Mouse (Mus musculus) heart, postnatal 25 days (tissue): ENCODE measurements at regions not wholly inside any gene's neighbourhood (a gene's known extent, or its start where the extent isn't known, plus 50 kb on each side); places are given as distances from the start of the nearest gene placed in this dataset.

Experiments
- DNase-seq: peaks from one replicate; pipeline ENCODE4 v3.0.0; 2022; ENCODE audit warnings: low spot score
- intact Hi-C: fragments of 180-260 bp; cut with DNase I; formaldehyde crosslinking; loops from one replicate; pipeline ENCODE4 v1.15.1; 2025

DNA sequence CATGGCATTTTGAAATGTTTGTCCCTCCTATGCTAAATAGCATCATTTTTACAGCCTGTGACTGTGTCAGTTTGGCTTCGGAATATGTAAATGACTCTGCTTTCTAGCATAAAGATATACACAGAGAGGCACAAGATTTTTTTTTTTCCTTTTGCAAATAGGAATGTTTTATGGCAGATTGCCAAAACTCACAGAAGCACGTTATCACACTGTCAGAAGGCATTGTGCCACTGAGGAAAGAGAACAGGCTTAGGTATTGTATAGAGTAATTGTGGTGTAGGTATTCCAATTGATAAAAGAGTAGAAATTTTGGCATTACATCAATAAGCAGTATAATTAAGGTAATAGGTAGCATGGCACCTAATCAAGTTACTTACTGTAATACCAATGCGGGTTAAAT lies 988.5 kb upstream of the Tenm2 start:
- DNase-seq = no peak
- intact Hi-C loops = no loop called here

DNA sequence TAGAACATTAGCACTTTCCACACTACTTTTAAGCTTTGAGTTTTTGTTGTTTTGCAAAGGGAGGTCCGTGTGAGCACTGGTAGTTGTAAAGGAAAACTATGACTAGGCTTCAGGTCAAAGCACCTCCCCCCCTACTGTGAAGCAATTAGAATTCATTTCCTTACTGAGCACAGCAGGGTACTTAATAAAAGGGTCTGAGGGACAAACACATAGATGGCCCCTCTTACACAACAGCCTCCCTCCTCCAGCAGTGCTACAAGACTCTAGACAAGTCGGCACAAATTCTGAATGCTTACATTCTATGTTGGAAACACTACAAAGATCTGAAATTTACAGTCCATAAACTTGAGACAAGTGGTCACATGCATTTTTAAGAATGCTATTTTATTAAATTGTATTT lies 967.6 kb upstream of the Tenm2 start:
- intact Hi-C loops = no loop called here
- DNase-seq = no peak

DNA sequence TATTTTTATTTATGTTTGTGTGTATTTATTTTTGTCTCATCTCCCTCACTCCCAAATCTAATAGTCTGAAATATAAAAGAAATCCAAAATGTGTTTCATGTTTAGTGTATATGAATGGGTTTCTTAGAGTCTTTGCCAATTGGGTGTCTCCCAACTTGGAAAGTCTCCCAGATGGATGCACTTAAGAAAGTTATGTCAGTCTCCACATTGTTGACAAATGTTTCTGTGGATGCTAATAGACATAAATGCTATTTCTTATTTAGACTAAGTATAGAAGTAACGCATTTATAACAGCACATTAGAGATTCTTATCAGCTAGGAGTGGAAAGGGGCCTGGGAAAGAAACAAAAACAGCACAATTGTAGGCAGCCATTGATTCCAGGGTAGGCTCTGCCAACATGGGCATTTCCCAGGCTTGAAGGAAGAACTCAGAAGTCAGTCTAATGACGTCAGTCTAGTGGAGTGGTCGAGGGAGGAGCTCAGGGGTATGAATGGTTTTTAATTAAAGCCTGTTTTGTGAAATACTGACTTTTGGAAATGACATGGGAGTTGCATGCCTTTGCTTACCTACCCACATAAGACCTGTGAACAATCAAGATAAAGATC lies 965.5 kb upstream of the Tenm2 start:
- no peak for DNase-seq
- intact Hi-C loops = no loop called here

DNA sequence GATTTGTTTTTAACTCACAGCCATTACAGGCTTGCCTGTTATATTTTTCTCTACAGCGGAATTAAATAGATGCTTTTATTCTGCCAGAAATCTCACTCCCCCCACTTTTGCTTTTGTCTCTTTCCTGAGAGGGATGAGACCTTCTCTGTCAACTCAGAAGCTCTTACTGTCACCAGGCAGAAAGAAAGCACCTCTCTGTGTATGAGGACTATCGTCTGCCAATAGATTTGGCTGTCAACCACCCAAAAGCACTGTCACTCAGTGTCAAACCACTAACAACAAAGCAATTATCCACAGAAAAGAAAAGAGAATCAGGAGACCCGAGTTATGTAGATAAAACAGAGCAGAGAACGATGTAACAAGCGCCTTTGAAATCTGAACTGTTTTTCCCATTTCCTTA lies 958.0 kb upstream of the Tenm2 start:
- intact Hi-C loops = no loop called here
- no peak for DNase-seq

DNA sequence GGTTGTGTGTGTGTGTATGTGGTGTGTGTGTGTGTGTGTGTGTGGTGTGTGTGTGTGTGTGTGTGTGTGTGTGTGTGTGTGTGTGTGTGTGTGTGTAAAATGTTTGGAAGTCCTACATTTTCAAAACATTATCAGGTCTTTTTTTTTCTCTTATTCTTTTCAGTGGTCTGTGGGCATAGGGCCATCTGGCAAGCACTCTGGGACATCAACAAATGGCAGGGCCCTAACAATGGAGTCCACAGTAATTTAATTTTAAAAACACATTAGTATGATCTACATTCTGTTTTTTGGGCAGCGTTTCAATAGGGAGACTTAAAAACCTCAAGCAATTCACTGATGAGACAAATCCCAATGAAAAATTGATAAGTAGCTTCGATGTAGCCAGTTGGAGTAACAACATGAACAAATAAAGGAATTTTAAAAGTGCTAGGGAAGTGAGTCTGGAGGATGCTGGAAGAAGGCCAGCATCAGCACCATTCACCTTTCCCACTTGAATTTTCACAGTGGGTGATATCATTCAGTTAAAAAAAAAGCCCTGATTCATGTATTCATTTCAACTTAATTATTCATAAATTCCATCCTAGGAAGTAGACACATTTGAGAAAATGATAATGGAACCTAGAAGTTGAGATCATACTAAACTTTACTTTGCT lies 956.3 kb upstream of the Tenm2 start:
- DNase-seq = no peak
- intact Hi-C loops = no loop called here

DNA sequence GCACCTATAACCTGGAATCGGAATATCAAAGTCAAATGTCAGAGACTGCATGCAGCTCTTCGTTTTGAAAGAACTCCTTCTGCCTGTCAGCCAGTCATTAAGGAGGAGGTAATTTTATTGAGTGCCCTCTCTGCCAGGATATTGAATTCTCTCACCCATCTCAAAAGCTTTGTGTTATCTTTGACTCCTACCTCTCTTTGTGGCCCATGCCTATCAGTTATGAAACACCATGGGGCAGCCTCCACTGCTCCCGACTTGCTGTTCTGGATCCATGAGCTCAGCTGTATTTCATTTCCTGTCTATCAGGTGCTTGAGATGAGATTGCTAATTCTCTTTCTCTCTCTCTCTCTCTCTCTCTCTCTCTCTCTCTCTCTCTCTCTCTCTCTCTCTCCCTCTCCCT lies 955.7 kb upstream of the Tenm2 start:
- no peak for DNase-seq
- intact Hi-C loops = no loop called here

DNA sequence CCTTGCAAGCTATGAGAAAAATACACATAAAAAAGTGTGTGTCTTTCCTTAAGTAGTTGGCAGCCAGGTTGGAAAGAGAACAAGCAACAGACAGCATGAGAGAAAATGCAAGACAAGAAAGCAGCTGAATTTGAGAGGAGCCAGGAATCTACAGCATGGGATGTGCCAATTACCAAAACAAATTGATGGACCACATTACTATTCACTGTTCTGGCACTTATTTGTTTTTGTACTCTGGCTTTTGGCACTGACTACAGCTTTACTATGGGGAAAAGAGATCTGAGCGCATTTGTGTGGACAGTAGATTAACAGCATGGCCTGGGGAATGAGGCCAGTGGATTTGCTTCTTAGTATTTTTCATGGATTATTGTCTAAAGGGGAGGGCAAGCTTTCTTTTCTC lies 935.0 kb upstream of the Tenm2 start:
- no peak for DNase-seq
- intact Hi-C loops = no loop called here

DNA sequence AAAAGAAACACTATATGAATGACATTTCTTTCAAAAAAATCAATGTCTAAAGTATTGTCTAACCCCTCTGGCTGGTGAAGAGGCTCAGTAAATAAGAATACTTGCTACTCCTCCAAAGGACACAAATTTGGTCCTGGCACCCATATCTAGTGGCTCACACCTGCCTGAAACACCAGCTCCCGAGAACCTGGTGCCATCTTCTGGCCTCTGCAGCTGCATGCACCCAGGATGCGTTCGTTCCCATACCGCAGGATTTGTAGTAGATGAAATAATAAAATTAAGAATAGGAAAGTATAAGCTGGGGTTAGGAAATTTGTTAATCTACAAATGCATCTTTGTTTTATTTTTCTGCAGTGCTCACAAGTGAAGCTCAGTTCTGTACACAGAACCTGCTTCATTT lies 922.5 kb upstream of the Tenm2 start:
- DNase-seq = no peak

DNA sequence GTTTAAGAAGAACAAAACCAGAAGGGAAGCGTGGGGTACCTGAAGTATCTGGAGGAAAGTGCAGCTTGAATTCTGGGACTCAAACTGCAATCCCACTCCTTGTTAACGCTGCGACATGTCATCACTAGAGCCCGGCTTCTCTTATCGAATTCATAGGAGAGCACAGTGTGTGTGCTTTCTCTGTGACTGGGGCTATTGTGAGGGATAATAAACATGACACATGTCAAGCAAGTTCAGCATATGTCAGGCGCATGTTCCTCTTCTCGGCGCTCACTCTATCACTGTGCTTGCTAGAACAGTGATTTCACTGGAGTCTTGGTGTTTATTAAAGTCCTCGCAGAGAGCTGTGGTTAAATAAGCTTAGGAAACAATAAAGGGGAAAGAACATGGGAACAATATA lies 921.2 kb upstream of the Tenm2 start:
- no peak for DNase-seq
- intact Hi-C loops = no loop called here

More for the DNA sequence above, 922.5 kb upstream of the Tenm2 start:
- intact Hi-C loops = no loop called here

DNA sequence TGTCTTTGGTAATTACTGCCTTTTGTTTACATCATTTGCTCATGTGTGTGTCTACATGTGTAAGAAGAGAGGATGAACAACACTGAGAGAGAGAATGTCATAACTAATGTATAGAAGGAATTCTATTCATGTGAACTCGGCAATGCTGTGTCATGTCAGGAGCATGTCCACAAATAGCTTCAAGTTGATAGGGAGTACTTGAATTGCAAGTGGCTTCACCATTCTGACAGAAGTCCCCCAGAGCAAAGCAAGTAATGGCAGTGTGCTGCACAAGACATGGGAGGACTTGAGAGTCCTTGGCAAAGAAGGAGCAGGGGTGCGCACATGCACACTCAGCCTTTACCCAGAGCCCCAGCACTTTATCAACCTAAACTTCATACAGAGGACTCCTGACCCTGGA lies 919.9 kb upstream of the Tenm2 start:
- intact Hi-C loops = no loop called here
- DNase-seq = no peak

DNA sequence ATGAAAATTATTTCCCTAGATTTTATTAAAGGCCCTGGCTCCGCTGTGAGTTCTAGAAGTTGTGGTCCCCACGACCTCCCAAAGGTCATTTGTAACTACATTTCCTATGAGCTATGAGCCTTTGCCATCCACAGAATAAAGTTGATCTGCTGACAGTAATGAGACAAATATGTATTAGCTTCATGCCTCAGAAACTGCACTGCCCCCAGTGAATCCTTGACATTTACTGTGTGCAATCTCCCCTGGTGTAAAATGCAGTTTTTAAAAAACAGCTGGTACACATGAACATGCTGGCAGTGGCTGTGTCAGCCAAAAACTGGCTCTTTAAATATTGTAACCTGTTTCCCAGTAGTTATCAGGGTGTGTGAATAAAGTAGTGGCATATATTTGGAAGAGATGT lies 907.7 kb upstream of the Tenm2 start:
- DNase-seq = no peak
- intact Hi-C loops = no loop called here

DNA sequence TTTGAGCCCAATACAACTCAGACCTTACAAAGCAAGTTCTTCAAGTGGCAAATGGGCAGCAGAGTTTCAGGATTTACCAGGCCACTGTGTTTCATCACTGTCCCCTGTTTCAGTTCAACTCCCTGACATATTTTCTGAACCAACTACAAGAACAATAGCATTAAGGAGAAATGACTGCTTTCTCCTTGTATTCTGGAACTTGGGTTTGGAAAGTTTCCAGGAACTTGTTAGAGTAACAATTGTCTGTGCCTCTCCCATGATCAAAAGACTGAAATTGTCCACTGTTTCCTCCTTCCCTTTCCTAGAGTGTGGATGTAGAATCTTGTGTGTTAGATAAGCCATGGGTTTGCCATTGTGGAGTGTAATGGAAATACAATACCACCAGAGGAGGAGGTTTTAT lies 893.1 kb upstream of the Tenm2 start:
- DNase-seq = no peak
- intact Hi-C loops = no loop called here

DNA sequence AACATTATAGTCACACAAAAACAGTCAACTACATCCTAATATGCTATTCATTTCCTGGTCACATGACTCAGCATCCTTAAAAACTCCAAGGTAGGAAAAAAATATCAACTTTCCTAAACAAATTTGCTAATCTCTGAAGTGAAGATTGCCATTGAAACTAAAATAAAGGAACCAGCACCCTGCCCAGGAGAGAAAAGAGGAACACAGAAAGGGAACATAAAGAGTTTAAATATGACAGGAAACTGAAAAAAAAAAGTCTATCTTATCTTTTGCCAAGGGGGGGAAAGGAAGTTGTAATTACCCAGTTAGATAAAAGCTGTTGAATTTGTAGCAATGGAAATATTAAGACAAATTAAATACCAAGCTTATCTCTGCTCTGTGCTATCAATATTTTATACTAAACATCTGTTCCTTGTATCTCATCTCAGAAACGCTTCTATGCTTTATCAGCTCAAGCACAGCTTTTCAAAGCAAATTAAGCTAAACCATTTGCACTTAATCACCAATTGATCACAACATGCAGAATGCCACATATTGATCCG lies 888.1 kb upstream of the Tenm2 start:
- intact Hi-C loops = no loop called here
- no peak for DNase-seq

DNA sequence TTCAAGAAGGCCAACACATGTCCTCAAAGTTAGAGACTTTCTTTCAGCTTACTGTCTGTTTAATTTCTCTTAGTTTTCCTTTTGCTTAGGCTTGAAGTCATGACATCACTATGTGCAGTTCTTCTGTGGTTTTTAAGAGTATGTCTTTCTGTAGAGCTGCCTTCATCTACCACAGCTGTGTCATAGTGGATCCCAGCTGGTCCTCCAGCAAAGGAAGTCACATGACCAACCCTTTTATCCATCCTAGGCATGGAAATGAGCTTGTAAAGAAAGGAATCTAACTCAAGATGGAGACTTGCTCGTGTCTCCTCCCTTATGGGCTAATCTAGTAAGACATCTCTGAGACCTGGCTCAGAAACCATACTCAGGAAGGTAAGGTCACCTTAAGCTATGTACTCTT lies 886.7 kb upstream of the Tenm2 start:
- DNase-seq = no peak
- intact Hi-C loops = no loop called here

DNA sequence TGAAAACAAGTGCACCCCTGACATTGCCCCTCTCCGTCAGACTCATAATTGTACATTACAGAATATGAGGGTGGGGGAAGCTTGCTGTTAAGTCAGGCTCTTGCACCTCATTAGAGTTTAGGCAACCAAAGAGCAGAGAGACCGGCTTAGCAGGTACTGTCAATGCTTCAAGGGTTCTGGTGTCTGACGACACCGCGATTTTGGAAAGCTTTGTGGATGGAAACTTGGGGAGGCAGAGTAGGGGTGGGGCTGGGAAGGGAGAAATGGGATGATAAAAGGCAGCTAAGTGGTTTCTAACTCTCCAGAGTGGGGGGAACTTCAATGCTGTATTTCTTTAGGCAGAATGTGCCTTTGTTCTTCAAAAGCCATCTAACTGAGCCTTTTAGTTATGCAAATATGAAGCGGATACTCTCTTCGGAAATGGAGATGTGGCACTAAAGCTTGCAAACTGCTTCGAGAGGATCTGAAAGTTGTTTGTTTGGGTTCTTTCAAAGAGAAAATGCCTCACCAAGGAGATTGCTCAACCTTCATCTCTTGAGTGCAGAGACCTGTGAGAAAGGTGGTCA lies 885.4 kb upstream of the Tenm2 start:
- intact Hi-C loops = no loop called here
- no peak for DNase-seq

DNA sequence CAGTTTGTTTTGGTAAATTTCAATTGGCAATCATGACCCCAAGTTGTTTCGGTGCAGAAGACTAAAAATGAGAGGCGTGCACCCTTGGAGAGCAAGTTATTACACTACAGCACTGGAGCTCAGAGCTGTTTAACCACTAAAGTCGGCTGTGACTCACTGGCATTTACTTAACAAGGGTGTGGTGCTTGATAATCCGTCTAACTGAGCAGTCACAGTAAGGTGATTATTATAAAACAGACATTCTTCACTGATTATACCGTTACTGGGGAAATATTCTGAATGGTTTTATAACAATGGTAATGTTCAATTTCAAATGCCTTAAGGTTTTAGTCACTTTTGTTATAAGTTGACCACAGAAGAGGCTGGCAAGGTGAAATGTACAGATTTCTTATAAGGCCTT lies 882.0 kb upstream of the Tenm2 start:
- no peak for DNase-seq
- intact Hi-C loops = no loop called here

DNA sequence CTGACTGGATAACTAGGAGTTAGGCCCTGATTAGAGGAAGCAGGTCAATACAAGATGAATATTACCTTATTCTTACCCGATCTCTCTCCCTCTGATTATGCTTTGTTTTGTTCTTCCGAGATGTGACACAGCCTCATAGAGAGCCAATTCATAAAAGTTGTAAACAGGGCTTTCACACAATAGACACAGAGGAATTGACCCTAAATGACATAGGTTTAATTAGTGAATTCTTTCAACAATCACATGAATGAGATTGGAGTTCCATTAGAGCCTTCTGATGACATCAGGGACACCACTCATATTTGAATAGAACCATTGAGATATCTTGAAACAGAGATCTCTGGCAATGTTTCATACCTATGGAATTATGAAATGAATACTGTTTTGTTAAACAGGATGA lies 856.4 kb upstream of the Tenm2 start:
- DNase-seq = no peak
- intact Hi-C loops = no loop called here

DNA sequence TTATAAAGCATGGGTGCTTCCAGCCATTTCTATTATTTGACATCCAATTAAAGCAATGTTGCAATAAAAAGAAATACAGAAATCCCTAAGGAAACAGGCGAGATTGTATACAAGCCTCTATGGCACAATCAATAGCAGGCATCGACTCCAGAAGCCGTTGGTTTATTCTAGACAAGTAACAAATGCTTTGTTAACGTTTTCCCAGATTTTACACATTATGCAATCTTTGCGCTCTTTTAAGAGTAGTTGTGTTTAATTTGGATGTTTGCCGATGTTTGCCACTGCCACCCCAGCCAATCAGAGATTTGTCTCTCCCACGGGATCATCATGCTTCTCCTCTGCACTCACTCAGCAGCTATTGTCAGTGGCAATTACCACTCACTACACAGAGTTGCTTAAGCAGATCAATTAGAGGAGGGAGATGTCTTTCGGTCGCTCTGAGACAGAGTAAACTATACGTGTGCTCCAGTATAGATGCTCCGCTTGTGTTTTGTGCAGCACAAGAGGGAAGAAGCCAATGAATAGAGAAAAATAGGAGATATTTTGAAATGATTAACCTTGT lies 839.5 kb upstream of the Tenm2 start:
- DNase-seq = no peak
- intact Hi-C loops = no loop called here

DNA sequence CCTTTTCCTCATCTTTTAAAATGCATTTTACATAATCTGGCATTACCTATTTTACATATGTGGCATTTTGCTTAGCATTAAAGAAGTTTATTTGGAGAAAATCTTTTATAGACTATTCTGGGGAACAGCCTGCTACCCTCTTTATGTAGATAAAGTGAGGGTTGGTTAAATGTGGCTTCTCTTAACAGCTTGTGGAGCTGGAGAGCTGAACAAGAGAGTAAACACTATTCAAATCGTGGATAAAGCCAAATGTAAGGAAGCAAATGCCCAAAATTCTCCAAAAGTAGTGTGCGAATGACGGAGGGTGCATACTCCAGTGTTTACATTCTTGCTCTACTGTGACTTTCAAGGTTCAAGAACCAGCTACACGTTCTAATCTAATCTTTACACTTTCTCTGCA lies 833.9 kb upstream of the Tenm2 start:
- intact Hi-C loops = no loop called here
- no peak for DNase-seq

DNA sequence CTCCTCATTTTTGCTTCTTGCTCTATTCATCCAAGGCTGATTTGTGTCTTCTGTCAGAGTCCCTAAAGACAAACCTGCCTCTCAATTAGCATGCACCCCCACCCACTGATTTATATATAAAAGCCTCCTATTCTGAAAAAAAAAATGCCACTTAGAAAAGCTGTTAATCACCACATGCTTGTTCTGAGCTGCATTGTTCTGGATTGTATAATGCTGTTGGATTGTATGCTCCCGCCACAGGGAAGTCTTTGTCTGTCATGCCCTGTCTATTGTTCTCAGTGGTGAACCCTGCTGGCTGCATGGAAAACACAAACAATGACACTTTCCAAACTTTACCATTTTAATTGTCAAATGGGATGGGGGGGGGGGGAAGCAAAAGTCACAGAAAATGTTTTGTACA lies 831.9 kb upstream of the Tenm2 start:
- intact Hi-C loops = no loop called here
- DNase-seq = no peak

DNA sequence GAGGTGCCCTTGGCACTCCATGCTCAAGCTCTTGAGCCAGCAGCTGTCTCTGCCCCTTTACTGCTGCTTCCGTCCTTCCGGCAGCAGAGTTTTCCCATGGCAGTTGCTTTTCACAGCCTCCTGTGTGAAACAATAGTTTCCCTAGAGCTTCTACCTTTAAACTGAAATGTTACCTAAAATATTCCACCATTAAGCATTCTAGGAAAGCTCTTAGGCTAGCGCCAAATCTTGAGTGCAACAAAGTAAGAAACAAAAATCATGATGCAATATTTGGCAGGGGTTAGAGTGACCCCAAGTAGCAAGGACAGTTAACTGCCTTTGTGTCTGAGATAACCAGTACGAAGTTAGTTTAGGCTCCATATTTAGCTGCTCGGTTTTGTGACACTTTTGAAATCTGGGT lies 830.3 kb upstream of the Tenm2 start:
- intact Hi-C loops = no loop called here
- DNase-seq = no peak

DNA sequence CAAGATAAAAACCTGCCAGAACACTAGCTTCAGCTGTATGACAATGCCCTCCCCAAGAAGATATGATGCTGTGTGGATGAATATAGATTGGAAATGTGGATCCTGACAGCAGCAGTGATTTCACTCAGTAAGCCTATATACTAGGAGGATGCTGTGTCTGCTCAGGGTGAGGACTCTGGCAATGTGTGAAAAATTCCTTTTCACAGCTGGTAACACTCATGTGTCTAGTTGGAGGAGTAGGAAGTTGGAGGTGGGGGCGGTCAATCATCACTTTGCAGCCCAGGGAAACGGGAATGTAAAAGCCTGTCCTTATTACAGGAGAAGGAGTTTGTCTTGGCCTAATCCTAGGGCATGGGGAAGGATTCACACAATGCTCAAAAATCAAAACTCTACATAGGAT lies 824.3 kb upstream of the Tenm2 start:
- no peak for DNase-seq
- intact Hi-C loops = no loop called here
